Mouse (Mus musculus): ENCODE results near the gene Mapk14. TPM values are rescaled to one million over a fixed set of nuclear protein-coding genes. Genes with fewer than 3 reads are reported as not detected.
"Not testable (repeated sequence)": the region's sequence is repeated elsewhere in the genome, so short reads cannot be mapped to it uniquely, and the experiment has no call there.

Gene Mapk14
- total RNA-seq, 2 experiments from 2014 or later = 87.4 to 93.2 TPM

DNA sequence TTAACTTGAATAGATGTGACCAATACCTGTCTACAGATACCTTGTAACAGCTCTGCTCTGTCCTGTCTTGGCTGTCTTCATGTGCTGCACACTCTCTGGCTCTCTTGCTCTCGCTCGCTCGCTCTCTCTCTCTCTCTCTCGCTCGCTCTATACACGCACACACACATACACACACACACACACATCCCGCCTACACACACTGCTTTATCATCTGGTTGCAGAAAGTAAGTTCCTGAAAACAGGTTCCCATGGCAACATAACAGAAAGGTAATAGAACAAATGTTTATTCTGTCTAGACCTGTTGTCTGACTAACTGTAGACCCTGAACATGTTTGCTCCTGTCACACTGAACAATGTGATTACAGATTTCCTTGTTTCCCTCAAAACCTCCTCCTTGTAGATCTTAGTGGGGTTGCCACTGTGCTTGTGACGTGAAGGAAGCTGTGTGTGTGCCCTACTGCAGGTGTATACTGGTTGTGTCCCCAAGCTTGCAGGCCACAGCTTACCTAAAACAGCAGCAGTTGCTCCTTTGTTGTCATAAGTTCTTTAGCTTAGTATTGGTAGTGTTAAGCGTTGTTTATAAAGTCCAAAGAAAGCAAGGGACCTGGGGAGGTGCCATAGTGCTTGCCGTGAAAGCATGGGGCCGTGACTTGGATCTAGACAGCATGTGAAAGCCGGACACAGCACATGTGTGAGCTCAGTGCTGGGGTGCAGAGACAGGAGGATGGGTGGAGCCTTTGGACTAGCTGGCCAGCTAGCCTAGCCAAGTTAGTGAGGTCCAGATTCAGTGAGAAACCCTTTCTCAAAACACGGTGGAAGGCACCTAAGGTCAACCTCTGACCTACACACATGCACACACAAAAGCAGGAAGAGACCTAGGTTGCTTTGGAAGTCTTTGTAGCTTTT, 6.4 kb downstream of the Mapk14 start:
- no peak for DNase-seq (ENCODE audit: low spot score)

GRCm38 (mm10) chr17:28698245-28698644, 7.1 kb downstream of the Mapk14 start:
- no peak for DNase-seq (ENCODE audit: low spot score)

DNA sequence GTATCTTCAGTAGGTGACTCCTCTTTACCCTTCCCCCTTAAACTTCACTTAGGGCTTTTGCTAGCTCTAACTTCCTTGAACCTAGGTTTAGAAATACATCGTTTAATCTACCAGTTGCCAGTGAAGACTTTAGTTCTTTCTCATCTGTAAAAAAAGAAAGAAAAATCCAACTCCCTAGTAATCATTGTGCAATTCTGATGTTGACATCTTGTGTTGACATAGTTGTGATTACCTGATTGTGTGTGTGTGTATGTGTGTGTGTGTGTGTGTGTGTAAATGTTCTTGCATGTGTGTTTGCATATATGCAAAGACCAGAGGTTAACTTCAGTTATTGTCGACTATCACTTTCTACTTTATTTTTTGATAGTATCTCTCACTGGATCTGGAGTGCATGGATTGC, 7.5 kb downstream of the Mapk14 start:
- no peak for DNase-seq (ENCODE audit: low spot score)

GRCm38 (mm10) chr17:28699789-28700188, 8.7 kb downstream of the Mapk14 start:
- no peak for DNase-seq (ENCODE audit: low spot score)

GRCm38 (mm10) chr17:28701171-28701570, 10.0 kb downstream of the Mapk14 start:
- DNase-seq (ENCODE audit: low spot score) = no peak

GRCm38 (mm10) chr17:28701737-28702136, 10.6 kb downstream of the Mapk14 start:
- DNase-seq (ENCODE audit: low spot score) = no peak

DNA sequence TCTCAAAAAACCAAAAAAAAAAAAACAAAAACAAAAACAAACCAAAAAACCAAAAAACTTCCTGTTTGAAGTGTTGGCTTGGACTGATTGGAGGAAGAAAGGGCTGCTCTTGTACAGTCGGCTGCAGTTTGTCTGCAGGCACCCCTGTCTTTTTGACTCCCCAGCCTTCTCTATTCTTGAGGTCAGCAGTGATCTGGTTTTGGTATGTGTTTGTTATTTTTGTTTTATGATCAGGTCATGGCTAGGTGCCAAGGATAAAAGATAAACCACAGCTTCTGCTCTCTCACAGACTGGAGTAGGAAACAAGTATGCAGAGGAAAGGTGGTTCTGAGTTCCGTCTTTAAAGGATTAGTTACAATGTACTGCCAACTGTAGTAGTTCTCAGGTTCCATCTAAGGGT, 11.5 kb downstream of the Mapk14 start:
- no peak for DNase-seq (ENCODE audit: low spot score)

DNA sequence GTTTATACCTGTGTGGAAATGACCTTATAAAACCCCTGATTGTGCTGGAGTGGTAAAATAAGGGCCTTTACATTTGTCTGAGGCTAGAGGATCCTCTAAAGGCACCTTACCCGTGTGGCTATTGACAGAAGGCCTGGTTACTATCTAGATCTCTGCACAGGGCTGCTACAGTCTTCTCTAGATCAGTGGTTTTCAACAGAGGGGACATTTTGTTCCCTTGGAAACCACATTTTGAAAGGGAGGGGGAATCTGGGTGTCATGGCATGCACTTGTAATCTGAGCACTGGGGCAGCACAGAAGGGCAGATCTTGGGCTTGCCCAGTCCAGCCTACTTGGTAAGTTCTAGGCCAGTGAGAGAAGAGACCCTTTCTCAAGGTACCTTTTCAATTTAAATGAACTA, 15.6 kb downstream of the Mapk14 start:
- peak; percentile 65 for DNase-seq (ENCODE audit: low spot score)

- DNase-seq (ENCODE audit: low spot score) = no peak
Observed at GRCm38 (mm10) chr17:28707136-28707627, 16.1 kb downstream of the Mapk14 start.

DNA sequence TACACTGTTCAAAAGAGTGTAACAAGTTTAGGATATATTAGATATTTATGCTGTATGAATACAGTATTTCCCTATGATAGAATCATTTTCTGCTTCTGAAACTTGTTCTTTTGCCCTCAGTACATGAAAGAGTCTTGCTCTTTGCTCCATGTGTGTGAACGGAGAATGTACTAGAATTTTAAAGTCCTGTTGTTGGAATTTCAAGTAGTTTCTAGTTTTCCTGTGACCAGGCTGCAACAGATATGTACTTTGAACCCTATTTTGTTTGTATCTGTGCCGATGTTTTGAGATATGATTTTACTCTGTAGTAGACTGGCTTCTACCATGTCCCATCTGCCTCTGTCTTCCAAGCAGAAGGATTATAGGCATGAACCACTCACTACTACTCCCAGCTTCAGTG, 16.7 kb downstream of the Mapk14 start:
- DNase-seq (ENCODE audit: low spot score) = no peak

DNA sequence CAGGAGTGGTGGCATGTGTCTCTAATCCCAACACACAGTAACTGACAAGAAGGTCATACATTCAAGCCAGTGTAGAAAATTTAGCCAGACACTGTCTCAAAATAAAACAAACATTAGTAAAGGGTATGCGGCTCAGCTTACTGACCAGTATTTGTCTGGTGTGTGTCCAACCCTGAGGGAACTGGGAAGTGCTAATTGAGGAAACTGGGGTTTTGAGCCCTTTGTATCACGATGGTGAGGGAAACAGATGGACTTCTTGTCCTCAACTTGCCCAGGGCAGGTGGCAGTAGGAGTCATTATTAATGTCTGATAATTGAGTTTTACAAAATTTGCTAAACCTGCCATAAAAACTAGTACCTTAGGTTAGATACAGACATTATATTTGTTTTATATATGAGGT, 17.9 kb downstream of the Mapk14 start:
- peak; percentile 45 for DNase-seq (ENCODE audit: low spot score)

DNA sequence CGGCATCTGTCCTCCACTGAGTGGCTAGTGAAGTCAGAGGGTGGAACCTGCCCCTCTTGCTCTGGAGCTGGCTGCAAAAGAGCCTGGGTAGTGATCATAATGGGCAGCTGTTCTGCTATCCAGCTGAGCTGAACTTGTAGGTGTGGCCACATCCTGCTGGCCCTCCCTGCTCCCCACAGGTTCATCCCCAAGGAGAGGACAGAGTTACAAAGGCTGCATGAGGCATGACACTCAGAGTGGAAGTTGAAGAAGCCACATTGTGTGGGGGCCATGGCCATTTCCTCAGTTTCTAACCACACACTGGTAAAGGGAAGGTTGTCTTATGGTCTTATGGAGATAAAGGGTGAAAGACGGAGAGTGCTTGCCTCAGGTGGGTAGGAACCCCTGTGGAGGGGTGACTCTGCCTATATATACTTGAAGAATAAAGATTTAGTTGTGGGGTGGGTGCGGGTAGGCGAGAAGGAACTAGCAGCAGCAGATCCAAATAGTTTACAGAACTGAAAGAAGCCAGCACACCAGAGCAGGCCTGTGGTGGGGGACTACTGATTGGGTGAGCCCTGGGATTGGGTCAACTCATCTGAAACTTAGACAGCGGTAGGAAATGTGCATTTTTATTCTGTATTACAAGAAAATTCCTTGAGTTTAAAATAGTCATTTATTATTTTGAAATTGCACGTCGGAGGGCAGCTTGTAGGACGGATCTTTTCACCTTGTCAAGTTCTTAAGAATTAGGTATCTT, 18.6 kb downstream of the Mapk14 start:
- no peak for DNase-seq (ENCODE audit: low spot score)

DNA sequence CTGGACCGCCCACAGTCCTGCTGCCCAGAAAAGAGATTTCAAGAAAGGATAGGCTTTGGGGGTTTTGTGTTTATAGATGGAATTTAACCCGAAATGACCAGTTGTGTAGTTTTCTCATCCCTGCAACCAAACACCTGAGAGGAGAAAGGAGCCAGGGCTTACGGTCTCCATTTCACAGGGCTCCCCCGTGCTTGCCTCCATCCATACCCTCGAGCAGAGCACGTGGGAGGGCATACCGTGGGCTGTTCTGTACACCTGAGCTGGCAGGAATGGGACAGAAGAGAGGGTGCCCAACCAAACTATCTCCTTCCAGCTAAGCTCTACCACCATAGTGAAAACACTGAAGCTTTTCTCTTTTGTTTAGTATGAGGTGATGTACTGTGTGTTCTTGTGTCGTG, 19.2 kb downstream of the Mapk14 start:
- DNase-seq (ENCODE audit: low spot score) = no peak

GRCm38 (mm10) chr17:28711237-28711636, 20.1 kb downstream of the Mapk14 start:
- DNase-seq (ENCODE audit: low spot score) = no peak

DNA sequence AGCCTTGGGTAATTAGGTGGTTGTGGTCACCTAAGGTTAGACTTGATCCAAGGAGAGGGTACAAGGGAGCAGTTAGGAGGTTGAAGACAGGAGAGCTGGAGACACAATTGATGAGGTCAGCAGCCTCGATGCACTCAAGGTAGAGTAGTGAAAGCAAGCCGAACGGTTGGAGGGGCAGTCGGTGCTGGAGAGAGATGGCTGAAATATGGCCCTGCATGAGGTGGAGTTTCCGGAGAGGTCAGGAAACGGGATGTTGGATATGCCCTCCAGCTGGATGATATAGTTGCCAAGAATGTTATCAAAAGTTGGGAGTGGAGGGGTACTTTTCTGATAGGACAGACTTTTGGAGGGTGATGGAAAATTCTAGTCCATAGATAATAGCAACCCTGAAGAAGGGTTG, 21.2 kb downstream of the Mapk14 start:
- DNase-seq (ENCODE audit: low spot score) = no peak

DNA sequence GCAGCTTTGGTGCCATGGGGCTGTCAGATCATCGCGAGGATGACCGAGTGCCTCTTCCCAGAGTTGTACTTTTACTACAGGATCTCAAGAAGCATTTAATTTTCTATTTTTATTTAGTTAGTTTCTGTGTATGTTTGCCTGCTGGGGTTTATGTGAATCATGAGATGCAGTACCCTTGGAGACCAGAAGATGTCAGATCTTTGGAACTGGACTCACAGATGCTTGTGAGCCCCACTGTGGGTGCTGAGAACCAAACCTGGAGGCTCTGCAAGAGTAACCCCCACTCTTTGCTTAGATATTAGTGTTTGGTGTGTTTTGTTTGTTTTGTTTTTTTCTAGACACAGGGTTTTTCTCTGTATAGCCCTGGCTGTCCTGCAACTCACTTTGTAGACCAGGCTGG, 22.9 kb downstream of the Mapk14 start:
- DNase-seq (ENCODE audit: low spot score) = no peak

DNA sequence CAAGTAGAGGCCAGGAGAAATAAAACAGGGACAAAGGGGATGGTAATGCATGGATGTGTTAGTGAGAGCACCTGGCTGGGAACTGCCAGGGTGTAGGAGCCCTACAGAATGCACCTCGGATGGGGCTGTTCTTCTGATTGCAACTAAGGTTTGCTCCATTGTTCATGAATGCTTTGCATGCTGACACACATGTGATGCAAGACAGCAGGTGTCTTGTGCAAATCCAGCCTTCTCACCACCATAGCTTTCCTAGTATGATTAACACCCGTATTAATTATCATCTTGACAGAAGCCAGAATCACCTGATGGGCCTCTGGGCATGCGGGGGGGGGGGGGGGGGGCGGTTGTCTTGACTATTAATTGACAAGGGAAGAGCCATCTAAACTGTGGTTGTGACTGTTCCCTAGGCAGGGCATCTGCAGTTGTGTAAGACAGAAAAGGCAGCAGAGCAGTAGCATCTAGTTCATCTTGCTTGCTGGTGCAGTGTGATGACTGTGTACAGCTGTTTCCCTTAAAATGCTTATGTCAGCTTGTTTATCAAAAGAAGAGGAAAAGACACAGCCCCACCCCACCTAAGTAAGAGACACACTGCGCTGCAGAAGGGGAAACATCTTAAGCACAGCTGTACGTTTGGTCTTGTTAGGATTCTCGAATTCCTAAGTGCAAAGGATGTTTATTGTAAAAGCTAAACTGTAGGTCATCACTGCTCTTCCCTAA, 24.9 kb downstream of the Mapk14 start:
- DNase-seq (ENCODE audit: low spot score) = no peak

- no peak for DNase-seq (ENCODE audit: low spot score)
Observed at GRCm38 (mm10) chr17:28717535-28717934, 26.4 kb downstream of the Mapk14 start.

- no peak for DNase-seq (ENCODE audit: low spot score)
Observed at GRCm38 (mm10) chr17:28725783-28726182, 34.7 kb downstream of the Mapk14 start, which contains the start of gene AC170998.1. AC170998.1 (plus strand) TSS chr17:28726083.

DNA sequence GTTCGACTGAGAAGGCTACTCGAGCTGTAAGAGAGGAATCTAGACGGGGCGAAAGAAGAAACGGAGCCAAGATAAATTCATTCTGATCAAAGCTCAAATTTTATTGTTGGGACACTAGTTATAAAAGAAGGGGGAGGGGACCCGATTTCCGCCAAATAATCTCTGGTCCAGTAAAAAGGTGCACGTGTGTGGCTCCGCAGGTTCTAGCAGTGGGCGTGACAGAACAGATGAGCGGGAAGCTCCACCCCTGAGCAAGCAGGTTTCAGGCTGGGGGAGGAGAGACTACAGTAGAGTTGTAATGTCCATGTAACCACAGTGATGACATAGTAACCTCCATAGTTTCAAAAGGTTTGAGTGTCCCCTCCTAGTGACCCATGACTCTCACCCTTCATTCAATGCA, 36.4 kb downstream of the Mapk14 start:
- not testable (repeated sequence) for DNase-seq (ENCODE audit: low spot score)

DNA sequence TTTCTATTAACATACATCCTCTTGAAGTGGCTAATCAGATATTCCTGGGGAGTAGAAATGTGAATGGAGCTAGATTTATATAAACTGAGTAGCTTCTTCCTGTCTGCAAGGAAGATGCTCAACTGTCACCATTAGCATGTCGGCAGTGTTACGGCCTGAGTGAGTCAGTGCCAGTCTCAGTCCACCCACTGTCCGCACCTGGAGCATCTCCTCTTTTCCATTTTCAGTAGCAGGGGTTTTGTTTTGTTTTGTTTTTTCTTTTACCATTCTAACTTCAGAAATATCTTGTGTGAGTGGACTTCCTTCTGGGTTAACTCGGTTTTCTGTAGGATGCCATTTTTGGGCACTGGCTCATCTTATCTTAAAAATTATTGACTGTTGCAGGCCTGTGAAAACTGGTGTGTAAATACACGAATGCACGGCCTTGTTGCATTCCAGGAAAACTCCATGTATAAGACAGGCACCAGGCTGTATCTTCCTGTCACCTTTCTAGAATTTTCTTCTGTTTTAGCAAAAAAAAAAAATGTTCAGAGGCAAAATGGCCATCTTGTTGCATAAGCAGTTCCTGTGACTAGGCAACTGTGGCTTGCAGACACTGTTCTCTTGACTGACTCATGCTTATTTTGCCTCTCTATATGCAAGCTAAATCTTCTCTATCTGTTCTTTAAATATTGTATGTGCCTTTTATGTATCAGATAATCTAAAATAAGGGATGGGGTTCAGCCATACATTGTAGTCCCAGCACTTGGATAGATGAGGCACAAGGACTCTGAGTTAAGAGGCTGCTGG, 44.4 kb downstream of the Mapk14 start:
- no peak for DNase-seq (ENCODE audit: low spot score)

All from gastrocnemius, adult 18-20 months (tissue).